Mouse (Mus musculus) adrenal gland, adult 18-20 months (tissue): ENCODE measurements around the gene Fbxw7. TPM values are rescaled to one million over a fixed set of nuclear protein-coding genes. Genes with fewer than 3 reads are reported as not detected.
A peak's percentile ranks its signal among the peaks of the same experiment; 100 is the strongest.
"Not testable (repeated sequence)": the region's sequence is repeated elsewhere in the genome, so short reads cannot be mapped to it uniquely, and the experiment has no call there.

Experiments
- DNase-seq, 2 experiments: peaks; one replicate each; pipeline ENCODE4 v3.0.0; 2021 to 2022; ENCODE audit warnings: low spot score in 2 of 2
- total RNA-seq, 2 experiments: library from RNA; stranded (reverse); gene quantifications; 1 replicate in 1 of 2; 2 replicates in 1 of 2; pipeline ENCODE4 v1.2.3; 2021

Gene Fbxw7
- total RNA-seq, 2 experiments from 2014 or later = 15.6 to 19.3 TPM

- DNase-seq = no peak
These were observed 11.3 kb downstream of the Fbxw7 start for GRCm38 (mm10) chr3:84826405-84826804.

GRCm38 (mm10) chr3:84826938-84827337 lies 11.9 kb downstream of the Fbxw7 start:
- no peak for DNase-seq

- DNase-seq = no peak
These were observed 12.5 kb downstream of the Fbxw7 start for GRCm38 (mm10) chr3:84827617-84828016.

GRCm38 (mm10) chr3:84829366-84829765 lies 14.3 kb downstream of the Fbxw7 start:
- DNase-seq = no peak

- no peak for DNase-seq
These were observed 21.0 kb downstream of the Fbxw7 start for GRCm38 (mm10) chr3:84836029-84836428.

GRCm38 (mm10) chr3:84837984-84838383 lies 22.9 kb downstream of the Fbxw7 start:
- DNase-seq = no peak

- DNase-seq = no peak
These were observed 24.4 kb downstream of the Fbxw7 start for GRCm38 (mm10) chr3:84839499-84839898.

GRCm38 (mm10) chr3:84841271-84841670 lies 26.2 kb downstream of the Fbxw7 start:
- no peak for DNase-seq

GRCm38 (mm10) chr3:84842793-84843192 lies 27.7 kb downstream of the Fbxw7 start:
- no peak for DNase-seq

GRCm38 (mm10) chr3:84843594-84843993 lies 28.5 kb downstream of the Fbxw7 start:
- DNase-seq = peak in 1 of 2 experiments; percentile 28

- DNase-seq = no peak
These were observed 33.7 kb downstream of the Fbxw7 start for GRCm38 (mm10) chr3:84848798-84849197.

GRCm38 (mm10) chr3:84850418-84850817 lies 35.4 kb downstream of the Fbxw7 start:
- no peak for DNase-seq

- no peak for DNase-seq
These were observed 36.7 kb downstream of the Fbxw7 start for GRCm38 (mm10) chr3:84851801-84852200.

- DNase-seq = no peak
These were observed 37.8 kb downstream of the Fbxw7 start for GRCm38 (mm10) chr3:84852877-84853276.

GRCm38 (mm10) chr3:84854440-84854839 lies 39.4 kb downstream of the Fbxw7 start:
- DNase-seq = no peak

- DNase-seq = no peak
These were observed 45.6 kb downstream of the Fbxw7 start for GRCm38 (mm10) chr3:84860669-84861068.

- not testable (repeated sequence) for DNase-seq
These were observed 46.7 kb downstream of the Fbxw7 start for GRCm38 (mm10) chr3:84861817-84862216.

GRCm38 (mm10) chr3:84865684-84866083 lies 50.6 kb downstream of the Fbxw7 start:
- DNase-seq = no peak

- no peak for DNase-seq
These were observed 51.8 kb downstream of the Fbxw7 start for GRCm38 (mm10) chr3:84866866-84867265.

GRCm38 (mm10) chr3:84867434-84867975 lies 52.4 kb downstream of the Fbxw7 start:
- no peak for DNase-seq

GRCm38 (mm10) chr3:84867991-84868390 lies 52.9 kb downstream of the Fbxw7 start:
- no peak for DNase-seq

- no peak for DNase-seq
These were observed 55.1 kb downstream of the Fbxw7 start for GRCm38 (mm10) chr3:84870126-84870525.

GRCm38 (mm10) chr3:84875306-84875705 lies 60.2 kb downstream of the Fbxw7 start:
- DNase-seq = no peak

- no peak for DNase-seq
These were observed 61.1 kb downstream of the Fbxw7 start for GRCm38 (mm10) chr3:84876211-84876610.
